Mouse (Mus musculus) heart, postnatal 10 days (tissue): Measurements from ENCODE around the gene Nup107. TPM values are rescaled to one million over a fixed set of nuclear protein-coding genes. Genes with fewer than 3 reads are reported as not detected.
A peak's percentile ranks its signal among the peaks of the same experiment; 100 is the strongest.
"Not testable (repeated sequence)": the region's sequence is repeated elsewhere in the genome, so short reads cannot be mapped to it uniquely, and the experiment has no call there.

Experiments
- DNase-seq, 2 experiments: peaks; one replicate each; pipeline ENCODE4 v3.0.0; 2021
- intact Hi-C: fragments of 180-260 bp; cut with DNase I; formaldehyde crosslinking; loops from one replicate; pipeline ENCODE4 v1.15.1; 2025
- total RNA-seq, 2 experiments: library from RNA; stranded (reverse); gene quantifications; 2 replicates each; pipeline ENCODE4 v1.2.3; 2021

Gene Nup107
- total RNA-seq, 2 experiments from 2014 or later = 14.5 to 14.7 TPM

- intact Hi-C loops = no loop called here
- DNase-seq = no peak
These were observed 66.8 kb downstream of the Nup107 start for GRCm38 (mm10) chr10:117725671-117726070.

GRCm38 (mm10) chr10:117724804-117725361 lies 67.6 kb downstream of the Nup107 start:
- DNase-seq = no peak
- intact Hi-C loops = no loop called here

GRCm38 (mm10) chr10:117724136-117724718 lies 68.3 kb downstream of the Nup107 start:
- no peak for DNase-seq
- intact Hi-C loops = no loop called here

DNA sequence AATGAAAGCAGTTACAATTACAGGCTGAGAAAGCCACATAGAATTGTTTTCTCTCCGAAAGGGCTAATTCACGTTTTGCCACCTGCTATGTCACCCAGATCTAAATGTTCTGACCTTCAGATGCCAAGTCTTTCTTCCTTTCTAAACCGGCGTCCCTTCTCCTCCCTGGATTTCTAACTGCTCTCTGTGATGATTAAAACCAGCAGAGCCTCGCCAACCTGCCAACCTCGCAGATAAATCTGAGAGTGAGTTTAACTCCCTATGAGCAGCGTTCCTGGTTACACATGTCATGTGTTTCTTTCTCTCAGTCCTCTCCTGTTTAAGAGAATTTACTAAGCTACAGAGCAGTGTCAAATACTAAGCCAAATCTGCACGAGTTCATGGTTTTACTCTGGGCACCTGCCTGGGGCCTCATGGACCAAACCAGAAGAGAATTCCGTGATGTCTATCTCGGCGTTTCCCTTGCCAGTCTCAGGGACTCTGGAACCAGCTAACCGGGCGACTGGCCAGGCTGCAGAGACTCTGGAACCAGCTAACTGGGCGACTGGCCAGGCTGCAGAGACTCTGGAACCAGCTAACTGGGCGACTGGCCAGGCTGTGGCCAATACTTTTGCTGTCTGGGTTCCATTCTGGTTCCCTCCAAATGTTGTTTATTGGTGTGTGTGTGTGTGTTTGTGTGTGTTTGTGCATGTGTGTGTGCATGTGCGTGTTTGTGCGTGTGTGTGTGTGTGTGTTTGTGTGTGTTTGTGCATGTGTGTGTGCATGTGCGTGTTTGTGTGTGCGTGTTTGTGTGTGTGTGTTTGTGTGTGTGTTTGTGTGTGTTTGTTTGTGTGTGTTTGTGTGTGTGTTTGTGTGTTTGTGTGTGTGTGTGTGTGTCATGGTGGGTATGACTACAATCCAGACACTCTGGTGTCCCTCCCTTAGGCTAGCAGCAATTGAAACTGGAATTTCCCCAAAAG lies 74.1 kb downstream of the Nup107 start:
- peak; percentile 54 to 61 for DNase-seq
- intact Hi-C loops = no loop called here

- intact Hi-C loops = no loop called here
- peak; percentile 59 to 61 for DNase-seq
These were observed 74.9 kb downstream of the Nup107 start for GRCm38 (mm10) chr10:117717583-117717982.

DNA sequence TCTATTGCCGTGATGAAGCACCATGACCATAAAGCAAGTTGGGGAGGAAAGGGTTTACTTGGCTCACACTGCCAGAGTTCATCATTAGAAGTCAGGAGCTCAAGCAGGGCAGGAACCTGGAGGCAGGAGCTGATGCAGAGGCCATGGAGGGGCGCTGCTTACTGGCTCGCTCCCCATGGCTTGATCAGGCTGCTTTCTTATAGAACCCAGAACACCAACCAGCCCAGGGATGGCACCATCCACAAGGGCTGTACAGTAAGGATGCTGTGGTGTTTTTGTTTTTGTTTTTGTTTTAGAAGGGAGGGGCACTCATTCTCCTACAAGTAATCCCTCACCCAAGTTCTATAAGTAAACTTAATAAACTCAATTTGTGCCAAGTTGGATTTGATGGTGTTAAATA lies 75.8 kb downstream of the Nup107 start:
- intact Hi-C loops = no loop called here

GRCm38 (mm10) chr10:117715654-117716053 lies 76.9 kb downstream of the Nup107 start:
- intact Hi-C loops, DNase-seq: not testable (repeated sequence)

More for the DNA sequence above, 75.8 kb downstream of the Nup107 start:
- no peak for DNase-seq

GRCm38 (mm10) chr10:117714928-117715500 lies 77.5 kb downstream of the Nup107 start:
- intact Hi-C loops = no loop called here
- DNase-seq = no peak

GRCm38 (mm10) chr10:117714048-117714545 lies 78.4 kb downstream of the Nup107 start:
- no peak for DNase-seq
- intact Hi-C loops = no loop called here

- DNase-seq = no peak
These were observed 79.0 kb downstream of the Nup107 start for GRCm38 (mm10) chr10:117713466-117713865.

DNA sequence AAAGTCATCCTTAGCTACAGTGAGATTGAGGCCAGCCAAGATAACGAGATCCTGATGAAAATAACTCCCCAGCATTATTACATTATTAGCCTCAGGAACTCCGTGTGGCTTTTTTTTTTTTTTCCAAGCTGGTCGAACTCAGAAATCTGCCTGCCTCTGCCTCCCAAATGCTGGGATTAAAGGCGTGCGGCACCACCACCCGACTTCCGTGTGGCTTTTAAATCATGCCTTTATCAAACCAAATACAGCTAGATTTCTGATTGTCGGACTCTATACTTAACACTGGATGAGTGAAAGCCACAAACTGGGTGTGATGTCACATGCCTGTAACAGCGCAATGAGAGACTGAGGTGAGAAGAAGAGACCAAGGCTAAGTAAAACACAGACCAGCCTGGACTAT lies 79.6 kb downstream of the Nup107 start:
- intact Hi-C loops = no loop called here

More at GRCm38 (mm10) chr10:117713466-117713865, 79.0 kb downstream of the Nup107 start:
- intact Hi-C loops = no loop called here

GRCm38 (mm10) chr10:117712191-117712754 lies 80.2 kb downstream of the Nup107 start:
- intact Hi-C loops = no loop called here

More for the DNA sequence above, 79.6 kb downstream of the Nup107 start:
- DNase-seq = no peak

GRCm38 (mm10) chr10:117711408-117711807 lies 81.1 kb downstream of the Nup107 start:
- no peak for DNase-seq
- intact Hi-C loops = no loop called here

More at GRCm38 (mm10) chr10:117712191-117712754, 80.2 kb downstream of the Nup107 start:
- DNase-seq = no peak

DNA sequence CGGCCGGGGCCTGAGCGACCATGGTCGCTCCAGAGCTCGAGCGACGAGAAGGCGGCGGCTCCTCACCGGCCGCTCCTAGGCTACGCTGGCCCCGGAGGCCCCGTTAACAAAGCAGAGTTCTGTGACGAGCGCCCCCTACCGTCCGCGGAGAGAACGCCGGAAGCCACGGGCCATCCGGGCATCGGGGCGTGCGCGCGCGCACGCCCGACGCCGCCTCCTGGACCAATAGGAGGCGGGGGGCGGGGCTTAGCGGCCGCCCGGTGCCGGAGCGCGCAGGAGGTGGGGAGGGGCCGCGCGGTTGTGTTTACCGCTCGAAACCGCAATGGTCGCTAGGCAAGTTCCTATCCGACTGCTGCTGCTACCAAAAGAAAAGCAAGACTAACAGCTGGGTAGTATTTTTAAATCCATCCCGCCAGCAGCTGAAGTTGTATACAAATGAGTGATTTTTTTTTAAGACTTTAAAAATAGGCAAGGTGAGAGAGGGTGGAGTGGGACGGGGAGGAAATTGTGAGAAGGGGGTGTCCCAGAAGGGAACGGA lies 81.8 kb downstream of the Nup107 start, which contains the start of gene Mdm2:
Gene Mdm2, minus strand, starts transcription at position 155 of the 538 bp plus-strand sequence.
- intact Hi-C loops = no loop called here
- peak; percentile 98 to 99 for DNase-seq

- intact Hi-C loops = loop anchor here (5.0 kb wide), 1 partner anchor 488 kb away; the partner anchor contains the start of gene Yeats4
- peak; percentile 88 to 89 for DNase-seq
These were observed 82.4 kb downstream of the Nup107 start for GRCm38 (mm10) chr10:117709930-117710603.

GRCm38 (mm10) chr10:117709326-117709830 lies 83.1 kb downstream of the Nup107 start:
- peak in 1 of 2 experiments; percentile 15 for DNase-seq
- intact Hi-C loops = loop anchor here (5.0 kb wide), 1 partner anchor 487 kb away; the partner anchor contains the start of gene Yeats4

DNA sequence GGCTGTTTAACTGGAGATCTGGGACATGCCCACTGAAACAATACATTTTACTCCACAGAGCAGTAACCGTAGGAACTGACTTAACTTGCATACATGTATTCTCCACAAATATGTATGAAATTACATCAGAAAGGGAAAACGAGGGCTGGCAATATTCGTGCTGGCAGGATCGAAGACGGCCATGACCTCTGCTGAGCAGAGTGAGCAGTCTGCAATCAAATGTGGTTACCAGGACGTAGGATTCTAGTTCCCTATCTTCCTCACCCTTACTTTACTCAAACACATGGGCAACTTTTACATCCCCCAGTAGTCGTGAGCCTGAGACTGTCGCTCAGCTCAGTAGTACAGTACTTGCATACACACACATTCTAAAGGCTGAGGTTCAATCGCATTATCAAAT lies 83.6 kb downstream of the Nup107 start:
- no peak for DNase-seq
- intact Hi-C loops = loop anchor here (5.0 kb wide), 1 partner anchor 487 kb away; the partner anchor contains the start of gene Yeats4

GRCm38 (mm10) chr10:117708376-117708775 lies 84.1 kb downstream of the Nup107 start:
- DNase-seq = no peak
- intact Hi-C loops = loop anchor here (5.0 kb wide), 1 partner anchor 486 kb away; the partner anchor contains the start of gene Yeats4
